Mouse (Mus musculus) cortical plate, adult 2 months (tissue): Measurements from ENCODE around the gene Rbm47. TPM values are rescaled to one million over a fixed set of nuclear protein-coding genes. Genes with fewer than 3 reads are reported as not detected.

Source experiments
- H3K27ac ChIP-seq: fragments of 200-500 bp; 2 replicates; pipeline ENCODE4 v1.5.1; 2012; ENCODE audit warnings: low read length, control low read depth, inconsistent platforms; ENCODE audit not compliant: insufficient read depth
- H3K4me1 ChIP-seq: fragments of 200-500 bp; 2 replicates; pipeline ENCODE4 v1.6.1; 2011; ENCODE audit warnings: low read length; ENCODE audit not compliant: control insufficient read depth, insufficient read depth
- H3K4me3 ChIP-seq: fragments of 200-500 bp; 2 replicates; pipeline ENCODE4 v1.5.1; 2011; ENCODE audit warnings: mild to moderate bottlenecking, low read length, control low read depth; ENCODE audit not compliant: insufficient read depth
- CTCF ChIP-seq: fragments of 200-500 bp; IDR thresholded peaks from 2 replicates; pipeline ENCODE4 v1.5.1; 2011; ENCODE audit warnings: mild to moderate bottlenecking, control low read depth, low read length; ENCODE audit not compliant: insufficient read depth; ENCODE audit errors: extremely low read depth
- POLR2A ChIP-seq: fragments of 200-500 bp; IDR thresholded peaks from 2 replicates; pipeline ENCODE4 v1.6.1; 2011; ENCODE audit warnings: mild to moderate bottlenecking, low read length, control low read depth; ENCODE audit not compliant: insufficient read depth; ENCODE audit errors: extremely low read depth
- polyA plus RNA-seq: library from polyadenylated mRNA; depleted of rRNA; stranded (reverse); fragments of >200 nt; gene quantifications from 2 replicates; pipeline ENCODE4 v1.2.3, GENCODE M21; 2012

Gene Rbm47
- polyA plus RNA-seq, 1 experiment = 0.73 TPM

GRCm38 (mm10) chr5:66013999-66014398 lies 158.9 kb downstream of the Rbm47 start:
- no peaks in the 10 kb centered on the region for H3K4me1 ChIP-seq
- no peak overlapping the region for H3K4me3 ChIP-seq
- H3K27ac ChIP-seq = no peak overlapping the region
- no peak for TF ChIP-seq POLR2A

GRCm38 (mm10) chr5:66008245-66008967 lies 164.5 kb downstream of the Rbm47 start:
- Histone ChIP-seq H3K4me1 (no peaks in the 10 kb centered on the region), H3K4me3 (no peak overlapping the region), H3K27ac (no peak overlapping the region)
- TF ChIP-seq CTCF (no peak), POLR2A (no peak)

GRCm38 (mm10) chr5:66005041-66005678 lies 167.8 kb downstream of the Rbm47 start:
- Histone ChIP-seq H3K27ac (no peak overlapping the region), H3K4me1 (no peaks in the 10 kb centered on the region), H3K4me3 (no peak overlapping the region)
- TF ChIP-seq CTCF (no peak), POLR2A (no peak)

GRCm38 (mm10) chr5:66004134-66004925 lies 168.6 kb downstream of the Rbm47 start, which contains the start of gene 9130230L23Rik:
TSS of gene 9130230L23Rik (minus strand) at chr5:66004285.
- no peak within 1 kb of the TSS for H3K4me3 ChIP-seq
- H3K27ac ChIP-seq = no peak within 1 kb of the TSS
- H3K4me1 ChIP-seq = no peaks in the 10 kb centered on the region
- TF ChIP-seq POLR2A (no peak), CTCF (no peak)

- Histone ChIP-seq H3K4me1 (no peaks in the 10 kb centered on the region), H3K4me3 (no peak overlapping the region), H3K27ac (no peak overlapping the region)
- TF ChIP-seq POLR2A (no peak), CTCF (no peak)
Measured at GRCm38 (mm10) chr5:66001232-66001631, 171.7 kb downstream of the Rbm47 start.

- Histone ChIP-seq H3K27ac (no peak overlapping the region), H3K4me1 (no peaks in the 10 kb centered on the region), H3K4me3 (no peak overlapping the region)
- TF ChIP-seq CTCF = no peak
- no peak for TF ChIP-seq POLR2A
Measured at GRCm38 (mm10) chr5:66000567-66001125, 172.3 kb downstream of the Rbm47 start.

GRCm38 (mm10) chr5:66000074-66000473 lies 172.8 kb downstream of the Rbm47 start:
- Histone ChIP-seq H3K4me1 (no peaks in the 10 kb centered on the region), H3K27ac (no peak overlapping the region), H3K4me3 (no peak overlapping the region)
- TF ChIP-seq CTCF = no peak
- TF ChIP-seq POLR2A = no peak

GRCm38 (mm10) chr5:65999106-65999505 lies 173.8 kb downstream of the Rbm47 start:
- Histone ChIP-seq H3K4me1 (no peaks in the 10 kb centered on the region), H3K27ac (no peak overlapping the region), H3K4me3 (no peak overlapping the region)
- TF ChIP-seq CTCF (no peak), POLR2A (no peak)

- Histone ChIP-seq H3K27ac (no peak overlapping the region), H3K4me3 (no peak overlapping the region), H3K4me1 (no peaks in the 10 kb centered on the region)
- TF ChIP-seq CTCF (no peak), POLR2A (no peak)
Measured at GRCm38 (mm10) chr5:65997813-65998212, 175.1 kb downstream of the Rbm47 start.
